Mouse (Mus musculus): ENCODE measurements around the gene Cyp4f14.

- TF ChIP-seq CTCF (IDR thresholded peaks at IDR 0.05; ENCODE audit: low read depth) (no peak), EP300 (IDR thresholded peaks at IDR 0.05; ENCODE audit: low read depth) (peak; percentile 21; the same call in 1 of the 2 replicates)
These were observed 7.6 kb upstream of the Cyp4f14 start for GRCm38 (mm10) chr17:32924658-32925312.
